ENCODE assay signal across 22 mouse cellular contexts in the genomic region with DNA sequence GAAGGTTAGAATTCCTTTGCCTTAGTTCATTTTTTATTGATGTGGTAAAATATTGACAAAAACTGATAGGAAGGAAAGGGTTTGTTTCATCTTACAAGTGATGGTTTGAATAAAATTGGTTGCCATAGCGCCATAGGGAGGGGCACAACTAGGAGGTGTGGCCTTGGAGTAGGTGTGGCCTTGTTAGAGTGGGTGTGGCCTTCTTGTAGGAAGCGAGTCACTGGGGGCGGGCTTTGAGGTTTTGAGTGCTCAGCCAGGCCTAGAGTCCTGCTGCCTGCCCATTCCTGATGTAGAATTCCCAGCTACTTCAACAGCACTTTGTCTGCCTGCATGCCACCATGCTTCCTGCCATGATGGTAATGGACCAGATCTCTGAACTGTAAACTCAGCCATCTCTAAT. TPM values are rescaled to one million over a fixed set of nuclear protein-coding genes. Genes with fewer than 3 reads are reported as not detected.
DNase-seq lines count a peak whose midpoint lies in the region; ATAC-seq lines count a peak whose summit lies in the region.
"Had no signal": no experiment of that assay in that cellular context is flagged by ENCODE, and none has a peak within 500 bp of the region (broad histone marks: within the 10 kb centered on the region; RNA-seq: fewer than 3 reads in every experiment).

No protein-coding gene starts in this region.

- no peaks in the 10 kb centered on the region for H3K9me3 ChIP-seq in forebrain, embryonic 10.5 days
- H3K9me3 ChIP-seq in hindbrain, embryonic 16.5 days (ENCODE audit: control insufficient read depth, low read length), result no peaks in the 10 kb centered on the region
- H3K9me3 ChIP-seq: embryonic facial prominence, embryonic 12.5 days; forebrain, embryonic 12.5 days; heart, embryonic 13.5 days; hindbrain, embryonic 12.5 days; intestine, embryonic 15.5 days had no signal

- H3K4me1 ChIP-seq in forebrain, embryonic 10.5 days, result no peaks in the 10 kb centered on the region
- no peaks in the 10 kb centered on the region for H3K4me1 ChIP-seq in hindbrain, embryonic 16.5 days (ENCODE audit: control insufficient read depth, insufficient read depth, low read depth, low read length)
- H3K4me1 ChIP-seq: embryonic facial prominence, embryonic 12.5 days; forebrain, embryonic 12.5 days; heart, embryonic 13.5 days; hindbrain, embryonic 12.5 days; intestine, embryonic 15.5 days had no signal

- H3K36me3 ChIP-seq in forebrain, embryonic 10.5 days (replicated peaks), result no peaks in the 10 kb centered on the region
- no peaks in the 10 kb centered on the region for H3K36me3 ChIP-seq in hindbrain, embryonic 16.5 days (ENCODE audit: control insufficient read depth, insufficient read depth, low read length)
- H3K36me3 ChIP-seq: embryonic facial prominence, embryonic 12.5 days; forebrain, embryonic 12.5 days; heart, embryonic 13.5 days; hindbrain, embryonic 12.5 days; intestine, embryonic 15.5 days had no signal

- no peak overlapping the region for H3K9ac ChIP-seq in hindbrain, embryonic 16.5 days (ENCODE audit: low read depth, low read length)
- H3K9ac ChIP-seq: embryonic facial prominence, embryonic 12.5 days; forebrain, embryonic 12.5 days; heart, embryonic 13.5 days; hindbrain, embryonic 12.5 days; intestine, embryonic 15.5 days had no signal

- DNase-seq in A20 (ENCODE audit: low read depth, low spot score) (peak; percentile 21), MN1 (ENCODE audit: low spot score) (no peak)
- DNase-seq in Muller cell, postnatal 12 days (ENCODE audit: inconsistent ontology term), result peak; percentile 46
- DNase-seq in c-Kit-positive CD71-positive TER-119-positive erythroid progenitor cells, embryonic 14.5 days (ENCODE audit: low spot score), result peak; percentile 2
- DNase-seq in forebrain, embryonic 10.5 days (ENCODE audit: extremely low spot score, low spot score), result no peak
- DNase-seq in urinary bladder, postnatal 36 days (ENCODE audit: low spot score in 2 of 2), result no peak
- DNase-seq: adrenal gland, adult 8-10 months; adrenal gland, postnatal 36 days; cerebellum, adult 11-12 months; cerebellum, adult 9-10 months; cerebellum, postnatal 25 days; gastrocnemius, postnatal 25 days; heart, postnatal 4 days; kidney, adult 18-20 months had no signal

- H3K27me3 ChIP-seq in forebrain, embryonic 10.5 days (ENCODE audit: poor library complexity, severe bottlenecking), result no peaks in the 10 kb centered on the region
- H3K27me3 ChIP-seq in hindbrain, embryonic 16.5 days (replicated peaks; ENCODE audit: control insufficient read depth, insufficient read depth, low read length), result no peaks in the 10 kb centered on the region
- H3K27me3 ChIP-seq: embryonic facial prominence, embryonic 12.5 days; forebrain, embryonic 12.5 days; heart, embryonic 13.5 days; hindbrain, embryonic 12.5 days; intestine, embryonic 15.5 days had no signal

- no peak overlapping the region for H3K27ac ChIP-seq in forebrain, embryonic 10.5 days
- H3K27ac ChIP-seq in hindbrain, embryonic 16.5 days (ENCODE audit: low read depth, low read length), result no peak overlapping the region
- H3K27ac ChIP-seq: embryonic facial prominence, embryonic 12.5 days; forebrain, embryonic 12.5 days; heart, embryonic 13.5 days; hindbrain, embryonic 12.5 days; hindbrain, postnatal 0 days; intestine, embryonic 15.5 days had no signal

- H3K4me2 ChIP-seq in hindbrain, embryonic 16.5 days (ENCODE audit: low read length), result no peak overlapping the region
- H3K4me2 ChIP-seq: embryonic facial prominence, embryonic 12.5 days; forebrain, embryonic 12.5 days; heart, embryonic 13.5 days; hindbrain, embryonic 12.5 days; intestine, embryonic 15.5 days had no signal

- 89% methylated on average over 3 of the region's 3 CpGs for WGBS in forebrain, embryonic 10.5 days
- WGBS in hindbrain, embryonic 16.5 days, result 83% methylated on average over 3 of the region's 3 CpGs

- H3K4me3 ChIP-seq in forebrain, embryonic 10.5 days, result no peak overlapping the region
- no peak overlapping the region for H3K4me3 ChIP-seq in hindbrain, embryonic 16.5 days (ENCODE audit: low read length)
- H3K4me3 ChIP-seq: embryonic facial prominence, embryonic 12.5 days; forebrain, embryonic 12.5 days; heart, embryonic 13.5 days; hindbrain, embryonic 12.5 days; intestine, embryonic 15.5 days had no signal

- ATAC-seq in hindbrain, embryonic 16.5 days, result no peak
- ATAC-seq: forebrain, embryonic 16.5 days; hindbrain, postnatal 0 days; intestine, embryonic 15.5 days had no signal

RNA-seq across cellular contexts. Expression of gene Cdkn2aip, which starts 39.4 kb away (rescaled TPM):
- 34.8 and 37.3 TPM in 2 replicates for polyA plus RNA-seq in forebrain, embryonic 10.5 days (2016; fragmentation: Nextera tagmentation; extraction: Ambion mirVana)
- polyA plus RNA-seq in hindbrain, embryonic 16.5 days (2015; fragmentation: Nextera tagmentation; extraction: Ambion mirVana), result 24.7 and 28.5 TPM in 2 replicates

Comparison
In these comparisons a context has a peak if more than half of its experiments do, and no peak if none do; other contexts are left out.
1. DNase-seq: peak in A20 (single experiment), Muller cell, postnatal 12 days (single experiment) and c-Kit-positive CD71-positive TER-119-positive erythroid progenitor cells, embryonic 14.5 days (single experiment); none in forebrain, embryonic 10.5 days (single experiment), MN1 (single experiment) and urinary bladder, postnatal 36 days (0 of 2).